Comparison of ENCODE assay signal across 36 mouse cellular contexts in genomic region chr4:141831361-141831760, GRCm38 (mm10). TPM values are rescaled to one million over a fixed set of nuclear protein-coding genes. Genes with fewer than 3 reads are reported as not detected.
"Had no signal": no experiment of that assay in that cellular context is flagged by ENCODE, and none has a peak within 500 bp of the region (broad histone marks: within the 10 kb centered on the region; RNA-seq: fewer than 3 reads in every experiment).

No protein-coding gene starts in this region.

- H3K27ac ChIP-seq: gastrocnemius, adult 2 months; heart, embryonic 13.5 days; heart, embryonic 15.5 days; hindbrain, embryonic 13.5 days; hindbrain, embryonic 15.5 days; hindbrain, postnatal 0 days; kidney, embryonic 15.5 days; kidney, postnatal 0 days; layer of hippocampus, adult 2 months; left cerebral cortex, adult 2 months; limb, embryonic 10.5 days; limb, embryonic 12.5 days; liver, embryonic 13.5 days had no signal

- H3K4me1 ChIP-seq: hindbrain, embryonic 13.5 days; hindbrain, embryonic 15.5 days; kidney, embryonic 15.5 days; limb, embryonic 12.5 days; liver, embryonic 13.5 days had no signal

- DNase-seq: gastrocnemius, adult 2 months; gastrocnemius, postnatal 10 days; gastrocnemius, postnatal 25 days; heart, adult 18-20 months; heart, postnatal 14 days; heart, postnatal 36 days; kidney, adult 11 months; kidney, adult 2 months; kidney, adult 9 months; kidney, postnatal 14 days; kidney, postnatal 36 days; liver; liver, embryonic 13.5 days had no signal

- H3K4me3 ChIP-seq: gastrocnemius, adult 2 months; heart, embryonic 13.5 days; heart, embryonic 15.5 days; hindbrain, embryonic 13.5 days; hindbrain, embryonic 15.5 days; kidney, embryonic 15.5 days; layer of hippocampus, adult 2 months; left cerebral cortex, adult 2 months; limb, embryonic 10.5 days; limb, embryonic 12.5 days; liver, embryonic 13.5 days had no signal

- H3K27me3 ChIP-seq: heart, embryonic 13.5 days; heart, embryonic 15.5 days; hindbrain, embryonic 13.5 days; hindbrain, embryonic 15.5 days; kidney, embryonic 15.5 days; limb, embryonic 12.5 days; liver, embryonic 13.5 days had no signal

- H3K36me3 ChIP-seq: heart, embryonic 13.5 days; heart, embryonic 15.5 days; hindbrain, embryonic 13.5 days; hindbrain, embryonic 15.5 days; kidney, embryonic 15.5 days; limb, embryonic 10.5 days; limb, embryonic 12.5 days; liver, embryonic 13.5 days had no signal

RNA-seq across cellular contexts. Expression of gene Cela2a, which starts 5.4 kb away (rescaled TPM):
- total RNA-seq: gastrocnemius, adult 2 months; gastrocnemius, postnatal 10 days; gastrocnemius, postnatal 25 days; heart, adult 18-20 months; heart, postnatal 14 days; heart, postnatal 36 days; hematopoietic stem cell, adult 5-6 weeks; hindbrain, postnatal 0 days; layer of hippocampus, adult 2 months; layer of hippocampus, postnatal 10 days; layer of hippocampus, postnatal 25 days; left cerebral cortex, adult 2 months; left cerebral cortex, postnatal 14 days; left cerebral cortex, postnatal 36 days had no signal
- polyA plus RNA-seq: heart, embryonic 11.5 days; heart, embryonic 13.5 days; hindbrain, embryonic 11.5 days; hindbrain, embryonic 13.5 days; limb, embryonic 10.5 days; limb, embryonic 12.5 days; liver, embryonic 11.5 days had no signal

RNA-seq across cellular contexts. Expression of gene Ctrc, which starts 14.8 kb away (rescaled TPM):
- total RNA-seq: gastrocnemius, adult 2 months; gastrocnemius, postnatal 10 days; gastrocnemius, postnatal 25 days; heart, adult 18-20 months; heart, adult 8-10 months; heart, postnatal 14 days; heart, postnatal 36 days; hematopoietic stem cell, adult 5-6 weeks; hindbrain, postnatal 0 days; layer of hippocampus, adult 2 months; layer of hippocampus, postnatal 10 days; layer of hippocampus, postnatal 25 days; left cerebral cortex, adult 2 months; left cerebral cortex, postnatal 14 days; left cerebral cortex, postnatal 36 days had no signal
- polyA plus RNA-seq: heart, embryonic 11.5 days; heart, embryonic 13.5 days; heart, embryonic 15.5 days; heart, postnatal 0 days; hindbrain, embryonic 11.5 days; hindbrain, embryonic 13.5 days; hindbrain, embryonic 15.5 days; hindbrain, postnatal 0 days; intestine, embryonic 14.5 days; kidney, adult 2 months; kidney, embryonic 15.5 days; kidney, postnatal 0 days; limb, embryonic 10.5 days; limb, embryonic 12.5 days; limb, embryonic 14.5 days; liver, embryonic 11.5 days; liver, embryonic 13.5 days had no signal
